Mouse (Mus musculus) CH12.LX (cell line): ENCODE results near the gene Dnlz. TPM values are rescaled to one million over a fixed set of nuclear protein-coding genes. Genes with fewer than 3 reads are reported as not detected.

Experiments used
- DNase-seq: peaks from one replicate; pipeline ENCODE4 v3.0.0-alpha.2; 2013; ENCODE audit errors: extremely low read depth
- H3K27ac ChIP-seq: 2 replicates; pipeline ENCODE4 v1.5.1; 2012; ENCODE audit warnings: low read depth, mild to moderate bottlenecking, control low read depth, moderate library complexity; ENCODE audit not compliant: insufficient read depth
- H3K27me3 ChIP-seq: replicated peaks from 2 replicates; pipeline ENCODE3; 2012; ENCODE audit warnings: inconsistent platforms
- H3K36me3 ChIP-seq, 2 experiments: replicated peaks in 1 of 2; 2 replicates each; pipeline versions ENCODE3 to v1.6.1; 2012; ENCODE audit warnings: inconsistent platforms in 1 of 2, low read length in 1 of 2, mild to moderate bottlenecking in 1 of 2, mixed read lengths in 1 of 2, moderate library complexity in 1 of 2; ENCODE audit not compliant: control insufficient read depth in 1 of 2, insufficient read depth in 1 of 2
- H3K4me1 ChIP-seq, 2 experiments: 2 replicates each; pipeline ENCODE4 v1.6.1; 2012; ENCODE audit warnings: inconsistent platforms in 1 of 2, moderate library complexity in 1 of 2; ENCODE audit not compliant: insufficient read depth in 2 of 2, control insufficient read depth in 1 of 2
- H3K4me2 ChIP-seq: 2 replicates; pipeline ENCODE4 v1.6.1; 2012; ENCODE audit warnings: low read depth, mild to moderate bottlenecking, control low read depth; ENCODE audit not compliant: poor library complexity, insufficient read depth, severe bottlenecking
- H3K4me3 ChIP-seq, 3 experiments: fragments of 150-350 bp in 1 of 3; sonication (generic) in 1 of 3; replicated peaks in 1 of 3; 2 replicates each; pipeline versions ENCODE3 to v1.5.1; 2011 to 2012; ENCODE audit warnings: low read depth in 2 of 3, low read length in 2 of 3, mild to moderate bottlenecking in 2 of 3, moderate library complexity in 2 of 3, control low read depth in 1 of 3, improper control_type of control experiment in 1 of 3, inconsistent platforms in 1 of 3, mixed read lengths in 1 of 3; ENCODE audit not compliant: poor library complexity in 1 of 3
- H3K79me2 ChIP-seq: replicated peaks from 2 replicates; pipeline ENCODE4 v1.6.1; 2012; ENCODE audit warnings: mild to moderate bottlenecking, moderate library complexity; ENCODE audit not compliant: control insufficient read depth, poor library complexity, insufficient read depth, severe bottlenecking; ENCODE audit errors: extremely low read depth
- H3K9ac ChIP-seq: 2 replicates; pipeline ENCODE4 v1.6.1; 2012; ENCODE audit warnings: low read depth, mild to moderate bottlenecking, control low read depth, moderate library complexity; ENCODE audit not compliant: insufficient read depth
- H3K9me3 ChIP-seq: replicated peaks from 2 replicates; pipeline ENCODE3; 2012; ENCODE audit warnings: low read length, inconsistent platforms, mixed read lengths
- BHLHE40 ChIP-seq: IDR thresholded peaks from 2 replicates; pipeline ENCODE4 v1.6.1; 2011; ENCODE audit warnings: mild to moderate bottlenecking, low read depth, low read length, improper control_type of control experiment
- CHD2 ChIP-seq: IDR thresholded peaks from 2 replicates; pipeline ENCODE4 v1.6.1; 2011; ENCODE audit warnings: low read length, improper control_type of control experiment
- ELF1 ChIP-seq: IDR thresholded peaks from 2 replicates; pipeline ENCODE4 v1.6.1; 2014; ENCODE audit warnings: low read depth, mild to moderate bottlenecking, inconsistent platforms, low read length, improper control_type of control experiment
- HCFC1 ChIP-seq: IDR thresholded peaks from 2 replicates; pipeline ENCODE4 v1.6.1; 2012; ENCODE audit warnings: low read depth, mild to moderate bottlenecking, inconsistent platforms, low read length, improper control_type of control experiment
- IRF4 ChIP-seq: IDR thresholded peaks from 2 replicates; pipeline ENCODE4 v1.6.1; 2014; ENCODE audit warnings: low read depth, mild to moderate bottlenecking, inconsistent platforms, low read length, improper control_type of control experiment
- JUN ChIP-seq: IDR thresholded peaks from 2 replicates; pipeline ENCODE4 v1.6.1; 2011; ENCODE audit warnings: low read depth, mild to moderate bottlenecking, low read length, improper control_type of control experiment, moderate library complexity; ENCODE audit not compliant: insufficient read depth
- KAT2A ChIP-seq: IDR thresholded peaks from 2 replicates; pipeline ENCODE4 v1.6.1; 2012; ENCODE audit warnings: low read length, improper control_type of control experiment, inconsistent platforms; ENCODE audit not compliant: insufficient replicate concordance
- MAFK ChIP-seq: IDR thresholded peaks from 2 replicates; pipeline ENCODE4 v1.6.1; 2011; ENCODE audit warnings: low read length, improper control_type of control experiment; ENCODE audit not compliant: insufficient replicate concordance
- MAX ChIP-seq: IDR thresholded peaks from 2 replicates; pipeline ENCODE4 v1.6.1; 2011; ENCODE audit warnings: low read length, improper control_type of control experiment
- MAZ ChIP-seq: IDR thresholded peaks from 2 replicates; pipeline ENCODE4 v1.6.1; 2012; ENCODE audit warnings: low read depth, mild to moderate bottlenecking, inconsistent platforms, low read length, improper control_type of control experiment, moderate library complexity
- MXI1 ChIP-seq: IDR thresholded peaks from 2 replicates; pipeline ENCODE4 v1.6.1; 2011; ENCODE audit warnings: mild to moderate bottlenecking, low read depth, low read length, improper control_type of control experiment
- MYC ChIP-seq: IDR thresholded peaks from 2 replicates; pipeline ENCODE4 v1.6.1; 2011; ENCODE audit warnings: low read depth, mild to moderate bottlenecking, improper control_type of control experiment, low read length
- NELFE ChIP-seq: IDR thresholded peaks from 2 replicates; pipeline ENCODE4 v1.6.1; 2011; ENCODE audit warnings: low read depth, low read length, improper control_type of control experiment
- NRF1 ChIP-seq: IDR thresholded peaks from 2 replicates; pipeline ENCODE4 v1.6.1; 2014; ENCODE audit warnings: low read depth, mild to moderate bottlenecking, inconsistent platforms, low read length, improper control_type of control experiment, moderate library complexity
- POLR2A ChIP-seq: IDR thresholded peaks from 2 replicates; pipeline ENCODE4 v1.6.1; 2011; ENCODE audit warnings: low read depth, mild to moderate bottlenecking, improper control_type of control experiment, low read length
- POLR2AphosphoS2 ChIP-seq: IDR thresholded peaks from 2 replicates; pipeline ENCODE4 v1.6.1; 2011; ENCODE audit warnings: low read depth, low read length, improper control_type of control experiment
- SIN3A ChIP-seq: IDR thresholded peaks from 2 replicates; pipeline ENCODE4 v1.6.1; 2012; ENCODE audit warnings: low read length, improper control_type of control experiment, inconsistent platforms
- SMC3 ChIP-seq: IDR thresholded peaks from 2 replicates; pipeline ENCODE4 v1.6.1; 2011; ENCODE audit warnings: low read depth, low read length, improper control_type of control experiment
- TBP ChIP-seq: conservative IDR thresholded peaks from 2 replicates; pipeline ENCODE4 v1.6.1; 2011; ENCODE audit warnings: low read depth, low read length, improper control_type of control experiment
- TCF12 ChIP-seq: IDR thresholded peaks from 2 replicates; pipeline ENCODE4 v1.6.1; 2014; ENCODE audit warnings: low read depth, mild to moderate bottlenecking, inconsistent platforms, low read length, improper control_type of control experiment
- USF1 ChIP-seq: IDR thresholded peaks from 2 replicates; pipeline ENCODE4 v1.6.1; 2014; ENCODE audit warnings: low read depth, mild to moderate bottlenecking, inconsistent platforms, low read length, improper control_type of control experiment
- USF2 ChIP-seq: conservative IDR thresholded peaks from 2 replicates; pipeline ENCODE4 v1.6.1; 2011; ENCODE audit warnings: low read depth, low read length, improper control_type of control experiment
- ZMIZ1 ChIP-seq: IDR thresholded peaks from 2 replicates; pipeline ENCODE4 v1.6.1; 2012; ENCODE audit warnings: low read depth, mild to moderate bottlenecking, inconsistent platforms, low read length, improper control_type of control experiment
- ZNF384 ChIP-seq: IDR thresholded peaks from 2 replicates; pipeline ENCODE4 v1.6.1; 2012; ENCODE audit warnings: low read depth, low read length, improper control_type of control experiment, inconsistent platforms
- dilution Hi-C: fragments of 300-500 bp; cut with MboI; formaldehyde crosslinking; loops from 2 replicates; pipeline ENCODE4 v1.14.3; 2020; ENCODE audit warnings: low sequenced_read_pairs; ENCODE audit not compliant: extremely low pct_unique_long_range_greater_than_20kb, extremely low pct_ligation_motif_present
- in situ Hi-C: fragments of 300-500 bp; cut with MboI; formaldehyde crosslinking; loops from 3 replicates; pipeline ENCODE4 v1.14.3; 2019; ENCODE audit warnings: low sequenced_read_pairs, low pct_ligation_motif_present, low pct_unique_long_range_greater_than_20kb, mixed read lengths
- polyA plus RNA-seq: library from polyadenylated mRNA; unstranded; fragments of >175 nt; gene quantifications from 2 replicates; pipeline ENCODE4 v1.2.1, GENCODE M21; 2012; ENCODE audit warnings: low read depth; ENCODE audit not compliant: insufficient read length
- total RNA-seq, 2 experiments: library from RNA; depleted of rRNA; stranded (reverse); fragments of 300-350 nt in 1 of 2; fragments of >200 nt in 1 of 2; gene quantifications; 2 replicates each; pipeline ENCODE4 v1.2.3; 2012 to 2014

The Dnlz gene
- total and polyA plus RNA-seq, 3 experiments, result 15.1 to 17.8 (median 17.1) TPM

- Histone ChIP-seq H3K79me2 (peaks cover 17% of the 10 kb centered on the region), H3K4me1 (peaks cover 0 to 11% of the 10 kb centered on the region in 2 experiments; a peak in 2 of 4 replicates), H3K9me3 (no peaks in the 10 kb centered on the region), H3K27me3 (no peaks in the 10 kb centered on the region), H3K4me3 (peak within 1 kb of the TSS; percentile 80 to 94 (median 82)), H3K4me2 (peak within 1 kb of the TSS; percentile 64; the same call in 1 of the 2 replicates), H3K9ac (peak within 1 kb of the TSS; percentile 61), H3K27ac (peak within 1 kb of the TSS; percentile 5; the same call in 1 of the 2 replicates), H3K36me3 (peaks cover 62 to 78% of the 10 kb centered on the region in 2 experiments)
- in situ Hi-C loops (no loop called here), dilution Hi-C loops (no loop called here)
- DNase-seq, result peak; percentile 89
- TF ChIP-seq USF1 (no peak), MAX (peak; percentile 94), HCFC1 (peak; percentile 86), MXI1 (peak; percentile 99), NRF1 (peak; percentile 64), TBP (peak; percentile 69; the same call in 1 of the 2 replicates), MAZ (peak; percentile 80), USF2 (no peak), ZNF384 (no peak), SMC3 (no peak; the same call in 1 of the 2 replicates), ZMIZ1 (peak; percentile 75; the same call in 1 of the 2 replicates), ELF1 (peak; percentile 91), POLR2A (peak; percentile 90), JUN (no peak), KAT2A (peak; percentile 75; the same call in 1 of the 2 replicates), NELFE (peak; percentile 90), BHLHE40 (peak; percentile 67), SIN3A (peak; percentile 97), IRF4 (peak; percentile 42; the same call in 1 of the 2 replicates), MAFK (no peak), TCF12 (peak; percentile 80), MYC (peak; percentile 87), CHD2 (peak; percentile 56; the same call in 1 of the 2 replicates), POLR2AphosphoS2 (peak; percentile 85; the same call in 1 of the 2 replicates)
Measured at GRCm38 (mm10) chr2:26380131-26380771, 28.3 kb upstream of the Dnlz start, which contains the start of gene Snapc4. Gene Snapc4, minus strand, starts transcription at chr2:26380653.
